Mouse (Mus musculus) limb, embryonic 10.5 days (tissue): ENCODE measurements around the gene Fbxo40. TPM values are rescaled to one million over a fixed set of nuclear protein-coding genes. Genes with fewer than 3 reads are reported as not detected.

ENCODE experiments used
- DNase-seq: peaks from one replicate; pipeline ENCODE4 v3.0.0-alpha.2; 2017; ENCODE audit warnings: low spot score
- H3K27ac ChIP-seq: fragments of 300-500 bp; sonication (generic); 2 replicates; pipeline ENCODE4 v1.5.1; 2016; ENCODE audit warnings: mild to moderate bottlenecking
- H3K27me3 ChIP-seq: fragments of 300-500 bp; sonication (generic); 2 replicates; pipeline ENCODE4 v1.6.1; 2016; ENCODE audit warnings: low read depth, mild to moderate bottlenecking; ENCODE audit not compliant: poor library complexity, severe bottlenecking
- H3K36me3 ChIP-seq: fragments of 300-500 bp; sonication (generic); 2 replicates; pipeline ENCODE4 v1.6.1; 2016; ENCODE audit warnings: mild to moderate bottlenecking, moderate library complexity
- H3K4me1 ChIP-seq: fragments of 300-500 bp; sonication (generic); 2 replicates; pipeline ENCODE4 v1.6.1; 2016
- H3K4me3 ChIP-seq: fragments of 300-500 bp; sonication (generic); 2 replicates; pipeline ENCODE4 v1.5.1; 2016; ENCODE audit warnings: mild to moderate bottlenecking, moderate library complexity
- H3K9me3 ChIP-seq: fragments of 300-500 bp; sonication (generic); replicated peaks from 2 replicates; pipeline ENCODE4 v1.6.1; 2016; ENCODE audit warnings: mild to moderate bottlenecking
- WGBS: fragments of 180-500 bp; shearing (Covaris S2); methylation state at CpG from one replicate; pipeline ENCODE4 v1.1.7; 2016; 5-methylcytosine and 5-hydroxymethylcytosine counted together
- polyA plus RNA-seq: library from polyadenylated mRNA; unstranded; fragments of >200 nt; fragmentation: Nextera tagmentation; extraction: Ambion mirVana; gene quantifications from 2 replicates; pipeline ENCODE4 v1.2.1, GENCODE M21; 2016

The Fbxo40 gene
- polyA plus RNA-seq, 1 experiment from 2014 or later = 0.28 TPM

- Histone ChIP-seq H3K9me3 (no peaks in the 10 kb centered on the region), H3K4me3 (no peak overlapping the region), H3K27me3 (no peaks in the 10 kb centered on the region), H3K36me3 (peaks cover 80% of the 10 kb centered on the region), H3K4me1 (peaks cover 8% of the 10 kb centered on the region; the same call in 1 of the 2 replicates), H3K27ac (no peak overlapping the region)
- 95% methylated on average over 10 of the region's 10 CpGs for WGBS
- no peak for DNase-seq
Observed at GRCm38 (mm10) chr16:36926514-36927447, 63.5 kb downstream of the Fbxo40 start.

GRCm38 (mm10) chr16:36925797-36926196, 64.5 kb downstream of the Fbxo40 start:
- H3K27ac ChIP-seq = no peak overlapping the region
- peaks cover 76% of the 10 kb centered on the region for H3K36me3 ChIP-seq
- 84% methylated on average over 6 of the region's 6 CpGs for WGBS
- no peak for DNase-seq
- no peak overlapping the region for H3K4me3 ChIP-seq
- 0 out of 2 replicates have a peak, but pooled peaks cover 5% of the 10 kb centered on the region for H3K4me1 ChIP-seq
- no peaks in the 10 kb centered on the region for H3K27me3 ChIP-seq
- H3K9me3 ChIP-seq = no peaks in the 10 kb centered on the region

- Histone ChIP-seq H3K27me3 (no peaks in the 10 kb centered on the region), H3K27ac (no peak overlapping the region), H3K36me3 (peaks cover 75% of the 10 kb centered on the region), H3K9me3 (no peaks in the 10 kb centered on the region), H3K4me3 (no peak overlapping the region), H3K4me1 (0 out of 2 replicates have a peak, but pooled peaks cover 2% of the 10 kb centered on the region)
- no peak for DNase-seq
- WGBS = 94% methylated on average over 6 of the region's 6 CpGs
Observed at GRCm38 (mm10) chr16:36925351-36925750, 64.9 kb downstream of the Fbxo40 start.

GRCm38 (mm10) chr16:36924312-36924711, 66.0 kb downstream of the Fbxo40 start:
- WGBS = 91% methylated on average over 8 of the region's 8 CpGs
- Histone ChIP-seq H3K27me3 (no peaks in the 10 kb centered on the region), H3K4me3 (no peak overlapping the region), H3K36me3 (peaks cover 74% of the 10 kb centered on the region), H3K4me1 (no peaks in the 10 kb centered on the region), H3K27ac (no peak overlapping the region), H3K9me3 (no peaks in the 10 kb centered on the region)
- DNase-seq = no peak

GRCm38 (mm10) chr16:36921980-36922379, 68.3 kb downstream of the Fbxo40 start:
- no peak overlapping the region for H3K4me3 ChIP-seq
- no peak overlapping the region for H3K27ac ChIP-seq
- DNase-seq = no peak
- H3K4me1 ChIP-seq = no peaks in the 10 kb centered on the region
- H3K36me3 ChIP-seq = peaks cover 74% of the 10 kb centered on the region
- H3K27me3 ChIP-seq = no peaks in the 10 kb centered on the region
- WGBS = 91% methylated on average over 6 of the region's 6 CpGs
- no peaks in the 10 kb centered on the region for H3K9me3 ChIP-seq

- H3K9me3 ChIP-seq = no peaks in the 10 kb centered on the region
- no peak overlapping the region for H3K4me3 ChIP-seq
- DNase-seq = no peak
- no peaks in the 10 kb centered on the region for H3K4me1 ChIP-seq
- H3K36me3 ChIP-seq = peaks cover 74% of the 10 kb centered on the region
- no peak overlapping the region for H3K27ac ChIP-seq
- no peaks in the 10 kb centered on the region for H3K27me3 ChIP-seq
- WGBS = 94% methylated on average over 8 of the region's 8 CpGs
Observed at GRCm38 (mm10) chr16:36921067-36921613, 69.1 kb downstream of the Fbxo40 start.

- Histone ChIP-seq H3K4me1 (no peaks in the 10 kb centered on the region), H3K27me3 (no peaks in the 10 kb centered on the region), H3K36me3 (peaks cover 74% of the 10 kb centered on the region), H3K27ac (no peak overlapping the region), H3K4me3 (no peak overlapping the region), H3K9me3 (no peaks in the 10 kb centered on the region)
- no peak for DNase-seq
- 96% methylated on average over 3 of the region's 3 CpGs for WGBS
Observed at GRCm38 (mm10) chr16:36920410-36920809, 69.9 kb downstream of the Fbxo40 start.

GRCm38 (mm10) chr16:36918505-36918904, 71.8 kb downstream of the Fbxo40 start:
- WGBS = 98% methylated on average over 10 of the region's 10 CpGs
- Histone ChIP-seq H3K9me3 (no peaks in the 10 kb centered on the region), H3K4me1 (no peaks in the 10 kb centered on the region), H3K27ac (no peak overlapping the region), H3K36me3 (peaks cover 82% of the 10 kb centered on the region), H3K27me3 (no peaks in the 10 kb centered on the region), H3K4me3 (no peak overlapping the region)
- no peak for DNase-seq

- whole genome bisulfite sequencing = 89% methylated on average over 5 of the region's 5 CpGs
- Histone ChIP-seq H3K27me3 (no peaks in the 10 kb centered on the region), H3K27ac (no peak overlapping the region), H3K36me3 (peaks cover 80% of the 10 kb centered on the region), H3K4me1 (no peaks in the 10 kb centered on the region), H3K4me3 (no peak overlapping the region), H3K9me3 (no peaks in the 10 kb centered on the region)
- no peak for DNase-seq
Observed at GRCm38 (mm10) chr16:36914195-36914594, 76.1 kb downstream of the Fbxo40 start.

Other genes with a start within 250 kb of the Fbxo40 start
- gene Slc15a2, start 205.5 kb downstream of the Fbxo40 start, polyA plus RNA-seq = 1.8 and 3.8 TPM in 2 replicates
- 63.3 and 77.9 TPM in 2 replicates for gene Iqcb1, start 162.1 kb downstream of the Fbxo40 start, polyA plus RNA-seq
- 1.1 and 1.7 TPM in 2 replicates for gene Eaf2, start 115.5 kb downstream of the Fbxo40 start, polyA plus RNA-seq
- 59.4 and 72.0 TPM in 2 replicates for gene Golgb1, start 115.3 kb downstream of the Fbxo40 start, polyA plus RNA-seq
- 2.0 and 2.3 TPM in 2 replicates for gene Hcls1, start 55.5 kb downstream of the Fbxo40 start, polyA plus RNA-seq
- 16.0 and 16.5 TPM in 2 replicates for gene Polq, start 21.3 kb upstream of the Fbxo40 start, polyA plus RNA-seq